Mouse (Mus musculus) kidney, postnatal 14 days (tissue): ENCODE results near the gene Pla2g6.
A peak's percentile ranks its signal among the peaks of the same experiment; 100 is the strongest.

Experiments
- DNase-seq: peaks from one replicate; pipeline ENCODE4 v3.0.0; 2022; ENCODE audit warnings: mixed read lengths

Gene Pla2g6

GRCm38 (mm10) chr15:79328058-79328938 is at the start of gene Pla2g6:
Pla2g6 (minus strand) TSS chr15:79328390.
- peak; percentile 99 for DNase-seq

- DNase-seq = peak; percentile 79
These were observed 49.5 kb upstream of the Pla2g6 start for GRCm38 (mm10) chr15:79377681-79378080.

- no peak for DNase-seq
These were observed 46.6 kb upstream of the Pla2g6 start for GRCm38 (mm10) chr15:79374760-79375159.

GRCm38 (mm10) chr15:79370281-79370843 is 42.2 kb upstream of the Pla2g6 start:
- DNase-seq = no peak

GRCm38 (mm10) chr15:79369452-79370280 is 41.5 kb upstream of the Pla2g6 start:
- DNase-seq = no peak

- DNase-seq = no peak
These were observed 40.8 kb upstream of the Pla2g6 start for GRCm38 (mm10) chr15:79368861-79369440.

GRCm38 (mm10) chr15:79368313-79368811 is 40.2 kb upstream of the Pla2g6 start:
- DNase-seq = peak; percentile 61

GRCm38 (mm10) chr15:79366402-79366801 is 38.2 kb upstream of the Pla2g6 start:
- no peak for DNase-seq

GRCm38 (mm10) chr15:79365068-79365467 is 36.9 kb upstream of the Pla2g6 start:
- DNase-seq = no peak

- DNase-seq = no peak
These were observed 35.9 kb upstream of the Pla2g6 start for GRCm38 (mm10) chr15:79364120-79364519.

GRCm38 (mm10) chr15:79361023-79361422 is 32.8 kb upstream of the Pla2g6 start:
- DNase-seq = no peak

- DNase-seq = no peak
These were observed 32.2 kb upstream of the Pla2g6 start for GRCm38 (mm10) chr15:79360371-79360770.

GRCm38 (mm10) chr15:79359954-79360353 is 31.8 kb upstream of the Pla2g6 start:
- DNase-seq = peak; percentile 90

- DNase-seq = peak; percentile 59
These were observed 29.9 kb upstream of the Pla2g6 start for GRCm38 (mm10) chr15:79357974-79358690.

- peak; percentile 89 for DNase-seq
These were observed 29.1 kb upstream of the Pla2g6 start for GRCm38 (mm10) chr15:79357036-79357911.

- DNase-seq = no peak
These were observed 28.3 kb upstream of the Pla2g6 start for GRCm38 (mm10) chr15:79356481-79356880.

GRCm38 (mm10) chr15:79354619-79355018 is 26.4 kb upstream of the Pla2g6 start:
- DNase-seq = no peak

GRCm38 (mm10) chr15:79353690-79354305 is 25.6 kb upstream of the Pla2g6 start:
- DNase-seq = no peak

GRCm38 (mm10) chr15:79352479-79352878 is 24.3 kb upstream of the Pla2g6 start:
- DNase-seq = no peak

GRCm38 (mm10) chr15:79351331-79351767 is 23.2 kb upstream of the Pla2g6 start:
- DNase-seq = peak; percentile 71
